Mouse (Mus musculus) macrophage (primary cell): ENCODE measurements around the gene Prr9. TPM values are rescaled to one million over a fixed set of nuclear protein-coding genes. Genes with fewer than 3 reads are reported as not detected.

Experiments
- polyA plus RNA-seq: library from polyadenylated mRNA; stranded (reverse); fragments of 250-400 nt; gene quantifications from 3 replicates; pipeline ENCODE4 v1.2.4, GENCODE M21; 2018; ENCODE audit warnings: inconsistent platforms

The Prr9 gene
- polyA plus RNA-seq, 1 experiment from 2014 or later = not detected

Other genes starting within 250 kb of the Prr9 start
- not detected in 3 replicates for gene Pglyrp3, start 109.4 kb downstream of the Prr9 start, polyA plus RNA-seq
- not detected in 3 replicates for gene Lor, start 40.8 kb downstream of the Prr9 start, polyA plus RNA-seq
- gene Lelp1, start 18.8 kb upstream of the Prr9 start, polyA plus RNA-seq = not detected in 3 replicates
- not detected in 3 replicates for gene Sprr2a1, start 91.9 kb upstream of the Prr9 start, polyA plus RNA-seq
- gene Sprr2a2, start 92.0 kb upstream of the Prr9 start, polyA plus RNA-seq = not detected in 3 replicates
- gene Sprr2a3, start 161.5 kb upstream of the Prr9 start, polyA plus RNA-seq = not detected in 3 replicates
- not detected in 3 replicates for gene Sprr2b, start 192.7 kb upstream of the Prr9 start, polyA plus RNA-seq
- gene Sprr2d, start 215.2 kb upstream of the Prr9 start, polyA plus RNA-seq = not detected in 3 replicates
- not detected in 3 replicates for gene Sprr2e, start 228.2 kb upstream of the Prr9 start, polyA plus RNA-seq
- not detected in 3 replicates for gene Sprr2f, start 241.2 kb upstream of the Prr9 start, polyA plus RNA-seq